Mouse (Mus musculus): ENCODE measurements around the gene Usp3.

GRCm38 (mm10) chr9:66594061-66594460, 1.1 kb upstream of the Usp3 start:
- TF ChIP-seq CTCF (IDR thresholded peaks at IDR 0.05; ENCODE audit: borderline replicate concordance, insufficient read depth, low read depth, low read length), result no peak
- TF ChIP-seq POLR2A (IDR thresholded peaks at IDR 0.05; ENCODE audit: borderline replicate concordance, insufficient read depth, low read length), result no peak

All from cerebellum, adult 2 months (tissue).